Mouse (Mus musculus): Measurements from ENCODE around the gene Mdm1. TPM values are rescaled to one million over a fixed set of nuclear protein-coding genes. Genes with fewer than 3 reads are reported as not detected.
"Not testable (repeated sequence)": the region's sequence is repeated elsewhere in the genome, so short reads cannot be mapped to it uniquely, and the experiment has no call there.

Mdm1 gene
- polyA plus RNA-seq, 1 experiment from 2014 or later, result 64.9 TPM

DNA sequence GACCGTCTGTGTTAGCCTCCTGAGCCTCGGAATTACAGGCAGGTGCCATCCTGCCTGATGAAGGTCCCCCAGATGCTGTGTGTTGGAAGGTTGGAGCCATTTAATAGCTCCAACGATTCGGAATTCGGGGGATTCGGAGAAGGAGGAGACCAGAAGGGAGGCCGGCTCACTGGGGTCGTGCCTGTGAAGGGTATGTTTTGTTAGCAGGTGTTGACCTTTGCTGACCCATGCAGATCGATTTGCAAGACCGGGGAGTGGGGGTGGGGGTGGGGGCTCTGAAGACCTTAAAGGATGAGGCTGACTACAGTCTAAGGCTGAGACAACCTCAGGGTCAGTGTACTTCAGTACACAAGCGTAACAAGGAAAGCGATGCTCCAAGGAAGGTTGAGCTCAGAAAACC, 27.6 kb downstream of the Mdm1 start:
- H3K27ac ChIP-seq (replicated peaks), result no peak overlapping the region
- 62% methylated on average over 12 of the region's 12 CpGs for WGBS
- peaks cover 45% of the 10 kb centered on the region for H3K36me3 ChIP-seq
- ATAC-seq (ENCODE audit: low FRiP score, low read depth), result no peak
- no peaks in the 10 kb centered on the region for H3K27me3 ChIP-seq
- no peak overlapping the region for H3K4me2 ChIP-seq (replicated peaks)
- H3K4me1 ChIP-seq, result no peaks in the 10 kb centered on the region
- H3K9me3 ChIP-seq, result no peaks in the 10 kb centered on the region
- H3K9ac ChIP-seq (replicated peaks), result no peak overlapping the region
- no peak overlapping the region for H3K4me3 ChIP-seq

GRCm38 (mm10) chr10:118172416-118172815, 30.8 kb downstream of the Mdm1 start:
- no peaks in the 10 kb centered on the region for H3K27me3 ChIP-seq
- no peak overlapping the region for H3K4me3 ChIP-seq
- H3K27ac ChIP-seq (replicated peaks), result no peak overlapping the region
- 86% methylated on average over 8 of the region's 8 CpGs for WGBS
- H3K36me3 ChIP-seq, result peaks cover 16% of the 10 kb centered on the region
- no peaks in the 10 kb centered on the region for H3K9me3 ChIP-seq
- H3K4me2 ChIP-seq (replicated peaks), result no peak overlapping the region
- no peak for ATAC-seq (ENCODE audit: low FRiP score, low read depth)
- no peaks in the 10 kb centered on the region for H3K4me1 ChIP-seq
- H3K9ac ChIP-seq (replicated peaks), result no peak overlapping the region

DNA sequence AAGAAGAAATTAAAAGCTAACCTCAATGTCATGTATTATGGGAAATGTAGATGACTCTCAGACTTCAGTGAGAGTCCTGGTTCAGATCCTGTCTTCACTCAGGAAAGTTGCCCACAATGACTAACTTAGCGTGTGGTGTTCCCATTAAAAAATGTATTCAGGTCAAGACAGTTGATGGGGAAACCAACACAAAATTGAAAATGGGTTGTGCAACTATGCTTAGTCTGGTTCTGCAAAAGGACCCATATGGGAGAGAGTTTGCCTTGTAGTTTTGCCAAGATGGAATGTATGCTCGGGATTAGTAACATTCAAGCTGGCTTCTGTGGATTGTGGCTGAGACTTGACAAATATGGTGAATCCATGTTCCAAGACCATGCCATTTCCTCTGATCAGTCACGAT, 31.3 kb downstream of the Mdm1 start:
- Histone ChIP-seq H3K9me3 (no peaks in the 10 kb centered on the region), H3K9ac (replicated peaks) (no peak overlapping the region), H3K27me3 (no peaks in the 10 kb centered on the region), H3K36me3 (peaks cover 13% of the 10 kb centered on the region), H3K27ac (replicated peaks) (no peak overlapping the region), H3K4me3 (no peak overlapping the region), H3K4me2 (replicated peaks) (no peak overlapping the region), H3K4me1 (no peaks in the 10 kb centered on the region)
- ATAC-seq (ENCODE audit: low FRiP score, low read depth), result no peak
- 91% methylated on average over 3 of the region's 3 CpGs for WGBS

GRCm38 (mm10) chr10:118175542-118175941, 33.9 kb downstream of the Mdm1 start:
- 93% methylated on average over 4 of the region's 4 CpGs for WGBS

GRCm38 (mm10) chr10:118178735-118179151, 37.1 kb downstream of the Mdm1 start:
- Histone ChIP-seq H3K36me3 (no peaks in the 10 kb centered on the region), H3K9me3 (no peaks in the 10 kb centered on the region), H3K4me3 (no peak overlapping the region), H3K4me2 (replicated peaks) (no peak overlapping the region), H3K27ac (replicated peaks) (no peak overlapping the region), H3K27me3 (no peaks in the 10 kb centered on the region), H3K4me1 (no peaks in the 10 kb centered on the region), H3K9ac (replicated peaks) (no peak overlapping the region)
- no peak for ATAC-seq (ENCODE audit: low FRiP score, low read depth)
- 87% methylated on average over 10 of the region's 10 CpGs for WGBS

More at GRCm38 (mm10) chr10:118175542-118175941, 33.9 kb downstream of the Mdm1 start:
- H3K9ac ChIP-seq (replicated peaks); H3K9me3 ChIP-seq; H3K36me3 ChIP-seq; H3K27ac ChIP-seq (replicated peaks); H3K4me3 ChIP-seq; ATAC-seq (ENCODE audit: low FRiP score, low read depth); H3K4me1 ChIP-seq; H3K4me2 ChIP-seq (replicated peaks); H3K27me3 ChIP-seq: not testable (repeated sequence)

DNA sequence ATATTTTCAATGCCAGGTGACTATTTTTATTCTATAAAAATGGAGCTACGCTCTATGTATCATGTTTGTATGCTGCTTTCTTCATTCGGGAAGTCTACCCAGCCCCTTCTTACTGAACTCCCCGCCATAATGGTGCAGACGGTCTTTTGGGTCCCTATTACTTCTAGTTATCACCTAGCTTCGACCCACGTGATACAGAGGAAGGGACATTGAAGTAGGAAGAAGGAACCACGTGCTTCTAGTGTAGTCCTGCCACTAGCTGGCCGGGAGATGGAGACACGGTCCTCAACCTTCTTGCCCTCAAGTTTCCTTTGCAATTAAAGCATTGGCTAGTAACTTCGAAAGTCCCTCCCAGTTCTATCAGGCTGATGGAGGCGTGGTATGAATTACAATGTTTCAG, 37.7 kb downstream of the Mdm1 start:
- H3K9ac ChIP-seq (replicated peaks), result no peak overlapping the region
- H3K36me3 ChIP-seq, result no peaks in the 10 kb centered on the region
- no peak overlapping the region for H3K27ac ChIP-seq (replicated peaks)
- no peaks in the 10 kb centered on the region for H3K9me3 ChIP-seq
- ATAC-seq (ENCODE audit: low FRiP score, low read depth), result no peak
- H3K4me2 ChIP-seq (replicated peaks), result no peak overlapping the region
- no peaks in the 10 kb centered on the region for H3K4me1 ChIP-seq
- no peak overlapping the region for H3K4me3 ChIP-seq
- 94% methylated on average over 11 of the region's 11 CpGs for WGBS
- H3K27me3 ChIP-seq, result no peaks in the 10 kb centered on the region

GRCm38 (mm10) chr10:118195150-118195549, 53.5 kb downstream of the Mdm1 start:
- not testable (repeated sequence) for H3K4me2 ChIP-seq (replicated peaks); ATAC-seq (ENCODE audit: low FRiP score, low read depth); H3K9me3 ChIP-seq; H3K4me3 ChIP-seq; H3K36me3 ChIP-seq; H3K4me1 ChIP-seq; H3K9ac ChIP-seq (replicated peaks); H3K27me3 ChIP-seq; H3K27ac ChIP-seq (replicated peaks)
- 30% methylated on average over 3 of the region's 3 CpGs for WGBS

DNA sequence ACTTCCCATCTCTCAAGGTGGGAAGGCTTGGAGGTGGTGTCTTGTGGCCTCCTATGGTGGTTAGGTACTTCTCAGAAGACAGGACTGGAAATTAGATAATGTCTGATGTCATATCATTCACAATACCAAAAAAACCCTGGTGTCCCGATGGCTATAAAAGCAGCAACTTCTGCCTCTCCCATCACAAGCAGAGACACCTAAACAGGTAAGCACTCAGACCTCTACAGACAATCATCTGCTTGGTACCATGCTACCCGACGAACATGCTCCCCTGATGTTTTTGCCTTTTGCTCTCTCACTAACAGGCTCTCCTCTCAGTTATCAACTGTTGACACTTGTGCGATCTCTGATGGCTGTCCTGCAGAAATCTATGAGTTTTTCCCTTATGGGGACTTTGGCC, 63.0 kb downstream of the Mdm1 start, which contains the start of gene Il22:
Il22 (plus strand) TSS at position 301 of the 400 bp plus-strand sequence.
- Histone ChIP-seq H3K27me3 (no peaks in the 10 kb centered on the region), H3K4me3 (no peak within 1 kb of the TSS), H3K9me3 (no peaks in the 10 kb centered on the region), H3K4me2 (replicated peaks) (no peak within 1 kb of the TSS), H3K27ac (replicated peaks) (no peak within 1 kb of the TSS), H3K36me3 (no peaks in the 10 kb centered on the region), H3K4me1 (no peaks in the 10 kb centered on the region), H3K9ac (replicated peaks) (no peak within 1 kb of the TSS)
- no peak for ATAC-seq (ENCODE audit: low FRiP score, low read depth)
- WGBS, result 89% methylated on average over 4 of the region's 4 CpGs

DNA sequence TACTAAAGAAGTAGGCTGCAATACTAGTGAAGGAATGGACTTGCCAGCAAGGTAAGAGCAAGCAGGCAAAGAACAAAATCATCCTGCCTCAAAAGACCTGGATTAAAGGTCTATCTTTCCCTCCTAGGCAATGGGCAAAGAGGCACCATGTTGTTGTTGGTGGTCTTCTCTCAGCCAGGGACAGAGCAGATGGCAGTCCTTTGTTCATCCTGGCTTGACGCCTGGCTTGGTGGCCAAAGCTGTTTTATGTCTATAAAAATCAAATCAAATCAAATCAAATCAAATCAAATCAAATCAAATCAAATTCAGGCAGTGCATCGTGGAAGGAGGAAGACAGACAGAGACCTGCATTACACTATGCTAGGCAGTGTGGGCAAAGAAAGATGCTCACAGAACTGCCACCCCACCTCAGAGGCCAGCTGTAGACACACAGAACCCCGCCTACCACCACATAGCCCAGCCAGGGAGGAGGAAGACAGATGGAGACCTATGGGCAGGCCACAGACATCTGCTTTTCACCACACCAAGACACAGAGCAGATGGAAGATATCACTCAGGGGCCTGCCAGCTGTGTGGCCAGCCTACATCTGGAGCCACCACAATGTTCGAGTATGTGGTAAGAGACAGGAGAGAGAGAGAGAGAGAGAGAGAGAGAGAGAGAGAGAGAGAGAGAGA, 74.2 kb downstream of the Mdm1 start:
- not testable (repeated sequence) for H3K36me3 ChIP-seq; H3K27me3 ChIP-seq; ATAC-seq (ENCODE audit: low FRiP score, low read depth); H3K9ac ChIP-seq (replicated peaks); H3K9me3 ChIP-seq; H3K4me1 ChIP-seq; H3K4me2 ChIP-seq (replicated peaks); H3K27ac ChIP-seq (replicated peaks); H3K4me3 ChIP-seq
- 81% methylated on average over 3 of the region's 4 CpGs for WGBS

Other genes starting within 250 kb of the Mdm1 start
- 0.17 TPM in 1 of 2 replicates, not detected in the other for gene Il22, start 63.1 kb downstream of the Mdm1 start, polyA plus RNA-seq (2016; fragmentation: Nextera tagmentation; extraction: Ambion mirVana)
- gene Gm32717, start 99.0 kb downstream of the Mdm1 start, polyA plus RNA-seq (2016; fragmentation: Nextera tagmentation; extraction: Ambion mirVana), result not detected in 2 replicates
- not detected in 2 replicates for gene Gm32802, start 116.9 kb downstream of the Mdm1 start, polyA plus RNA-seq (2016; fragmentation: Nextera tagmentation; extraction: Ambion mirVana)
- not detected in 2 replicates for gene Iltifb, start 153.2 kb downstream of the Mdm1 start, polyA plus RNA-seq (2016; fragmentation: Nextera tagmentation; extraction: Ambion mirVana)
- not detected in 2 replicates for gene Gm9040, start 185.2 kb downstream of the Mdm1 start, polyA plus RNA-seq (2016; fragmentation: Nextera tagmentation; extraction: Ambion mirVana)
- not detected in 2 replicates for gene Gm9044, start 190.6 kb downstream of the Mdm1 start, polyA plus RNA-seq (2016; fragmentation: Nextera tagmentation; extraction: Ambion mirVana)
- gene Gm9045, start 196.0 kb downstream of the Mdm1 start, polyA plus RNA-seq (2016; fragmentation: Nextera tagmentation; extraction: Ambion mirVana), result not detected in 2 replicates
- not detected in 2 replicates for gene Gm9046, start 201.4 kb downstream of the Mdm1 start, polyA plus RNA-seq (2016; fragmentation: Nextera tagmentation; extraction: Ambion mirVana)
- gene Gm9048, start 206.9 kb downstream of the Mdm1 start, polyA plus RNA-seq (2016; fragmentation: Nextera tagmentation; extraction: Ambion mirVana), result not detected in 2 replicates
- gene Gm9049, start 212.3 kb downstream of the Mdm1 start, polyA plus RNA-seq (2016; fragmentation: Nextera tagmentation; extraction: Ambion mirVana), result not detected in 2 replicates

Measured in midbrain, embryonic 12.5 days (tissue).